Mouse (Mus musculus) hematopoietic stem cell, adult 5-6 weeks (primary cell): ENCODE measurements around the gene Lrrc19. TPM values are rescaled to one million over a fixed set of nuclear protein-coding genes. Genes with fewer than 3 reads are reported as not detected.
"Not testable (repeated sequence)": the region's sequence is repeated elsewhere in the genome, so short reads cannot be mapped to it uniquely, and the experiment has no call there.

Experiments
- ATAC-seq, 2 experiments: fragments of 125-278 bp in 1 of 2; replicated peaks in 1 of 2; 2 replicates each; pipeline ENCODE4 v1.8.0; 2016 to 2017; ENCODE audit warnings: inconsistent platforms in 2 of 2, mild to moderate bottlenecking in 2 of 2, moderate number of reproducible peaks in 2 of 2, low read depth in 1 of 2, moderate TSS enrichment in 1 of 2; ENCODE audit not compliant: low FRiP score in 2 of 2, poor library complexity in 2 of 2, severe bottlenecking in 2 of 2, insufficient read depth in 1 of 2, low TSS enrichment in 1 of 2
- total RNA-seq: library from RNA; stranded (forward); fragments of 172-1452, 232-1000 nt; gene quantifications from 2 replicates; pipeline ENCODE4 v1.2.3, GENCODE M21; 2017

Lrrc19 gene
- not detected in 2 replicates for total RNA-seq

- no peak for ATAC-seq
Measured at GRCm38 (mm10) chr4:94649920-94650319, at the start of gene Lrrc19. TSS of gene Lrrc19 (minus strand) at chr4:94650144.

DNA sequence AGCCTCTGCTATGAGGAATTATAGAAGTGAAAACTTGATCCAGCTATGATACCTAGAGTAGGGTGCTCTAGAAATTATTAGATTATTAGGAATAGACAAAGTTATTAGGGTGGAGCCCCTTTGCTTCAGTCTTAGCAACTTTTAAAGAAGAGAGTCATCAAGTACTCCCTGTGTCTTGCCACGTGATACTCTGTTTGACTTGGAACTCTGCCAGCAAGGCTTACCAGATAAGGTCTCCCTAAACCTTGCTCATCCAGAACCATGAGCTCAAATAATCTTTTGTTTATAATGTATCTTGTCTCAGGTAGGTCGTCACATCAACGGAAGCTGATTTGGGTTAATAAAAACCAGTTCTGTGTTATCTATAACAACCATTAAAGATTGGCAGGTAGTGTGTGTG lies 46.4 kb upstream of the Lrrc19 start:
- ATAC-seq: no peak

GRCm38 (mm10) chr4:94692175-94692574 lies 42.2 kb upstream of the Lrrc19 start:
- no peak for ATAC-seq

GRCm38 (mm10) chr4:94691078-94691477 lies 41.1 kb upstream of the Lrrc19 start:
- ATAC-seq: peak; percentile 45 to 56

GRCm38 (mm10) chr4:94689804-94690203 lies 39.9 kb upstream of the Lrrc19 start:
- ATAC-seq: not testable (repeated sequence)

DNA sequence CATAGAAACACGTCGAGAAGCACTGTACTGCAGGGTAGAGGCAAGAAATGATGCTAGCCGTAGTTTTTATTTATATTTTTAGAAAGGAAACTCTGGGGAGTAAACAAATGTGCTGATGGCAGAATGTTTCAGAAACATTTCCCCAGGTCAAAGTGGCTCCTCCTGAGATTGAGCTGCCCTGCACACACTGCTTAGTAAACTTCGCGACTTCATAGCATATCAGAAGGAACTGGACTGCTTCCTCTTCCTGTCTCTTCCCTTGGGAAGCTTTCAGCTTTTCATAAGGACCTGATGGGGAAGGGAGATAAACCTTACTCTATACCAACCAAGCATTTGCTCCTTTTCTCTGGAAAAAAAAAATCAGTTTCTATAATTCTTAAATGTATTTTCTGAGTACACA lies 33.4 kb upstream of the Lrrc19 start:
- ATAC-seq: no peak

- ATAC-seq: peak; percentile 62 to 67; a peak in 2 of 4 replicates
Measured at GRCm38 (mm10) chr4:94682029-94682428, 32.1 kb upstream of the Lrrc19 start.

DNA sequence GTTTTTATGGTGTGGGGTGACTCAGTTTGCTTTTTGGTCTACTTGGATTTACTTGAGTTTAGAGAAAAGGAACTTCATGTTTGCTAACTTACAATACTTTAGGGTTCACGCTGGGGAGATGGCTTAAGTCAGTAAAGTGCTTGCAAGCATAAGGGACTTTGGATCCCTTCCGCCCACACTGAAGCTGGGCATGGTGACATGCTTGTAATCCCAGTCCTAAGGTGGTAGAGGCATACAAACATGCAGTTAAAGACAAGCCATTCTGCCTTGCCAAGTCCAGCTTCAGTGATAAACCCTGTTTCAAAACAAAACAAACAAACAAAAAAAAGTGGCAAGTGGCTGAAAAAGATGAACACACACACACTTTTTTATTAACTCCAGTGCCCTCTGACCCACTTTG lies 31.2 kb upstream of the Lrrc19 start:
- ATAC-seq: no peak

DNA sequence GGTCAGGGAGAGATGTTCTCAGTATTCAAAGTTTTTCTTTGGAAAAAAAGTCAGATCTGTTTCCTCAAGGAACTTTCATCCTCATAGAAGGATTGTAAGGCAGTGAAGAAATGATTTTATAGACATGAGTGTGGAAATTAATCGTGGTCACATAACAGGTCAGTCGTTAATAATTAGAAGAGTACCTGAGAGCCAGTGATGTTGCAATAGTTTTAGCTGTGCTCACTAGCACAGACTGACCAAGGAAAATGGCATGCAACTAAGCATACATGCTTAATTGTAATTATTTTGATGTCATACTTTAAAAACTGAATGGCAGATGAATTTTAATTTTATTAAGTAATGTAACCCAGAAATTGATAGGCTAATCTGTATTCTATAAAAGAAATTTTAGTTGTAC lies 30.7 kb upstream of the Lrrc19 start:
- ATAC-seq: no peak

DNA sequence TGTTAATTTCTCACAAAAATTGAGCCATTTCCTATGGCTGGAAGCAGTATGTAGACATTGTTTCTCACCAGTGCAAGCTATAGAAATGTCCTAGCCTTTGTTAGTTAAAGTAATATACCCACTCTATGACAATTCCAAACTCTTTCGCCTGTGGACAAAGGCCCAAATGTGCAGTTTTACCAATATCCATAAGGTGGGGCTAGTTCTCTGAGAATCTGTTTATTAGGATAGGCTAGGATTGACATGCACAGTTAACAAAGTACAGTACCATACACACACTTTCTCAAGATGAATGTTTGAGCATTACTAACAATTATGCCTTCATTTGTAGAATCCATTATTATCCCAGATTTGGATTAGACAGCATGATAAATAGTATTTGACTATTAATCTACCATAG lies 19.8 kb upstream of the Lrrc19 start:
- ATAC-seq: peak; percentile 83 to 84

DNA sequence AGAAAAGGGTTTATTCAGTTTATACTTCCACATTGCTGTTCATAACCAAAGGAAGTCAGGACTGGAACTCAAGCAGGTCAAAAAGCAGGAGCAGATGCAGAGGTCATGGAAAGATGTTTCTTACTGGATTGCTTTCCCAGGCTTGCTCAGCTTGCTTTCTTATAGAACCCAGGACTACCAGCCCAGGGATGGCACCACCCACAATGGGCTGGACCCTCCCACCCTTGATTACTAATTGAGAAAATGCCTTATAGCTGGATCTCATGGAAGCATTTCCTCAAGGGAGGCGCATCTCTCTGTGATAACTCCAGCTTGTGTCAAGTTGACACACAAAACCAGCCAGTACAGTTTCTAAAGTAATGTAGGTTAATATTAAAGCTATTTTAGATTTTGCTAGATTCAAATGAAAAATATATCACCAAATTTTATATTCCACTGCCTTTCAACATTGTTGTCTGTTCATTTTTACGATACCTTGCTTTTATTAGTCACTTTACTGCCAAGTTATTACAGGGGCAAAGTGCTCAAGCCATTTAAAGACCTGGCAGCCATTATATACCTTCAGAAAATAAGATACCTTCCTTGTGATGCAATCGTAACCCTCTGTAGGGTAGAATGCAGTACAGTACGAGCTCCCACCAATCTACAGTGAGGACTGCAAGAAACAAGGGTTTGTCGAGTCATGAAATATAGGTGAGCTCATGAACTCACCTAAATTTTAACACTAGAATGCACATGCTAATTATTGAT lies 657 bp upstream of the Lrrc19 start:
- not testable (repeated sequence) for ATAC-seq

DNA sequence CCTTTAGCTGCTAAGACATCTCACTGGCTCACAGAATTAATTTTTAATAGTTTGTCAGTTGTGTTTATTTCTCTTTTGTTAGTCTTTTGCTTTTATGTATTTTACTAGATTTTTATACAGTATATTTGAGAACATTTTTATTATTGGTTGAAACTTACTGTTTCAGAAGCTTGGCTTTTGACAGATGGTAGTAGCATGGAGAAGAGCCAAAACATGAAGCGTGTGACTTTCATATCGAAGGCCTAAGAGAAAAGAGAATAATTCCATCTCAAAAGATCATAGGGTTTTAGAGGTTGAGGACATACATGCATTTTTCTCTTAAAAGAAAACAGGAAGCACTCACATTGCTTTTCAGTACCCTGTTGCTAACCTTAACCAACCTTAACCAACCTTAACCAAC lies 6.8 kb downstream of the Lrrc19 start:
- no peak for ATAC-seq

GRCm38 (mm10) chr4:94620077-94620476 lies 29.9 kb downstream of the Lrrc19 start:
- no peak for ATAC-seq

GRCm38 (mm10) chr4:94614627-94615006 lies 35.3 kb downstream of the Lrrc19 start:
- peak; percentile 28 to 50; a peak in 3 of 4 replicates for ATAC-seq

- ATAC-seq: peak; percentile 100
Measured at GRCm38 (mm10) chr4:94613972-94614626, 35.8 kb downstream of the Lrrc19 start, which contains the start of gene Ift74. TSS of gene Ift74 (plus strand) at chr4:94614491.

DNA sequence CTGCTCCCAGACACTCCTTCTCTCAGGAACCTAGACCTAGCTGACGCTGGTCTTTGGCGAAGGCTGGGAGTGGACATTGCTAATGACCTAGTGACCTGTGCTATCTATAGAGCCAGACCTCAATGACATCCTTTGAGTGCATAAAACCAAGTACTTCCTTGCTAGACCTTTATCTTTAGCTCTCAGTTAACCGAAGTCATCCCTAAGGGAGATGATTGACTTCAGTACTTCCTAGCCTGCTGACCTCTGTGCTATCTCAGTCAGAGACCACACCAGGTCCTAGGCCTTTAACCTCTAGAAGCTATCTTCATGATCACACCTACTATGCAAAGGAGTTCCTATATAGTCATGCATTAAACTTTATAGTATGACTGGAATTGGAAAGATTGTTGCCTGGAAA lies 39.6 kb downstream of the Lrrc19 start:
- ATAC-seq: no peak

DNA sequence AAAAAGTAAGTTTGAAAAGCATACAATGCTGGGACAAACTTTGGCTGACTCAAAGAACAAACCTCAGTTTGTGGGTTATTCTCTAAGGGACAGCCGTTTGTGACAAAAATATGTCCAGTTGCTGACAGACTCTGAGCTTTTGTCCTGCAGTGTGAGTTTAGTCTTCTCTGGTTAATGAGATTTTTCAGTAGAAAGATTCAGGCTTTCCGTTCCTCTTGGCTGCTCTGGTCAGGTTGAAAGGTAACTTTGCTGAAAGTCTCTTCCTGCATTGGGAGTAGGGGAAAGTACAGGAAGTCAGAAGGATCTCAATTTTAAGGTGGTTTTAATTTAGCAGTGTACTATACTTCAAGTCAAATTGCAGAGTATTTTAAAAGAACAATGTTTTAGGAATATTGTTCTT lies 44.4 kb downstream of the Lrrc19 start:
- ATAC-seq: no peak

DNA sequence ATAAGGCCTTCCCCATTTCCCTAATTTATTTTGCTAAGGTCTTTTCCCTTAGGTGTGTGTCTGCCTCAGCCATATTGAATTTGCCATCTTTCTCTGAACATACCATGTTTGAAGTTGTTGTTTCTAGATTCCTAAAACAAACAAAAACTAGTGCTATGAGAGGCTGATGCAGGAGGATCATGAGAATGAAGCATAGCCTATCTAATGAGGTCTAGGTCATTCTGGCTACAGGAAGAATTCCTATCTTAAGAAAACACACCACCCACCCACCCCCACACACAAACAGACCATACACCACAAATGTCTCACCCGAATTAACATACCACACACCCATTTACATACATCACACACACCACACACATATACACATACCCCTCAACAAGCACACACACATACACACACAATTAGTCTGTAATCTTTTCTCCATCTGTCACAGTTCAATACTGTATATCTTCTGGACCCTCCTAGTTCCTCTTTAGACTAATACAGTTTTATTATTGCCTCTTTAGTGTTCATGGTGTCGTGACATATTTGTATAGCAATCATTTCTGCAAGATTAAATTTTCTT lies 45.4 kb downstream of the Lrrc19 start:
- no peak for ATAC-seq
